Mouse (Mus musculus) megakaryocyte, embryonic 14.5 days (primary cell): ENCODE measurements around the gene Hils1. TPM values are rescaled to one million over a fixed set of nuclear protein-coding genes. Genes with fewer than 3 reads are reported as not detected.

Experiments used
- H3K27me3 ChIP-seq: replicated peaks from 2 replicates; pipeline ENCODE3; 2012; ENCODE audit warnings: inconsistent platforms
- H3K36me3 ChIP-seq: replicated peaks from 2 replicates; pipeline ENCODE3; 2012; ENCODE audit warnings: low read length, inconsistent platforms, mixed read lengths
- H3K4me1 ChIP-seq: 2 replicates; pipeline ENCODE4 v1.6.1; 2012; ENCODE audit warnings: inconsistent platforms
- H3K4me3 ChIP-seq: replicated peaks from 2 replicates; pipeline ENCODE3; 2012; ENCODE audit warnings: moderate library complexity, mild to moderate bottlenecking, inconsistent platforms
- H3K9me3 ChIP-seq: 2 replicates; pipeline ENCODE4 v1.6.1; 2012; ENCODE audit warnings: inconsistent platforms
- FLI1 ChIP-seq: IDR thresholded peaks from 2 replicates; pipeline ENCODE4 v1.6.1; 2012; ENCODE audit warnings: low read length, inconsistent platforms, mixed read lengths
- GATA1 ChIP-seq: IDR thresholded peaks from 3 replicates; pipeline ENCODE4 v1.6.1; 2012; ENCODE audit warnings: mixed read lengths, low read length, inconsistent platforms, borderline replicate concordance
- polyA plus RNA-seq: library from polyadenylated mRNA; stranded (reverse); fragments of >175 nt; gene quantifications from 2 replicates; pipeline ENCODE4 v1.2.3, GENCODE M21; 2012; ENCODE audit warnings: low replicate concordance; ENCODE audit not compliant: insufficient read depth

Gene Hils1
- polyA plus RNA-seq, 1 experiment = not detected

- no peak for TF ChIP-seq GATA1
- TF ChIP-seq FLI1 = no peak
These were observed 25.6 kb downstream of the Hils1 start for GRCm38 (mm10) chr11:94992754-94993606.

GRCm38 (mm10) chr11:94994208-94994814, 26.9 kb downstream of the Hils1 start:
- TF ChIP-seq FLI1 (no peak), GATA1 (no peak)
- Histone ChIP-seq H3K9me3 (no peaks in the 10 kb centered on the region), H3K4me1 (peaks cover 68% of the 10 kb centered on the region), H3K36me3 (peaks cover 71% of the 10 kb centered on the region), H3K27me3 (no peaks in the 10 kb centered on the region), H3K4me3 (peak overlapping the region; percentile 99)

More at GRCm38 (mm10) chr11:94992754-94993606, 25.6 kb downstream of the Hils1 start:
- no peaks in the 10 kb centered on the region for H3K9me3 ChIP-seq
- peaks cover 58% of the 10 kb centered on the region for H3K36me3 ChIP-seq
- H3K27me3 ChIP-seq = no peaks in the 10 kb centered on the region
- peaks cover 68% of the 10 kb centered on the region for H3K4me1 ChIP-seq
- peak overlapping the region; percentile 99 for H3K4me3 ChIP-seq

GRCm38 (mm10) chr11:94994947-94995772, 27.8 kb downstream of the Hils1 start:
- TF ChIP-seq GATA1 = no peak
- Histone ChIP-seq H3K36me3 (peaks cover 80% of the 10 kb centered on the region), H3K4me1 (peaks cover 73% of the 10 kb centered on the region)

GRCm38 (mm10) chr11:94996101-94996500, 28.7 kb downstream of the Hils1 start:
- no peaks in the 10 kb centered on the region for H3K27me3 ChIP-seq
- H3K4me1 ChIP-seq = peaks cover 82% of the 10 kb centered on the region
- TF ChIP-seq FLI1 (no peak), GATA1 (no peak)
- H3K9me3 ChIP-seq = no peaks in the 10 kb centered on the region
- peaks cover 89% of the 10 kb centered on the region for H3K36me3 ChIP-seq
- peak overlapping the region; percentile 99 for H3K4me3 ChIP-seq

More at GRCm38 (mm10) chr11:94994947-94995772, 27.8 kb downstream of the Hils1 start:
- Histone ChIP-seq H3K4me3 (peak overlapping the region; percentile 99), H3K9me3 (no peaks in the 10 kb centered on the region), H3K27me3 (no peaks in the 10 kb centered on the region)

GRCm38 (mm10) chr11:94996984-94997383, 29.6 kb downstream of the Hils1 start:
- Histone ChIP-seq H3K36me3 (peaks cover 98% of the 10 kb centered on the region), H3K9me3 (no peaks in the 10 kb centered on the region), H3K4me3 (peak overlapping the region; percentile 99), H3K27me3 (no peaks in the 10 kb centered on the region), H3K4me1 (peaks cover 91% of the 10 kb centered on the region)
- no peak for TF ChIP-seq FLI1
- no peak for TF ChIP-seq GATA1

DNA sequence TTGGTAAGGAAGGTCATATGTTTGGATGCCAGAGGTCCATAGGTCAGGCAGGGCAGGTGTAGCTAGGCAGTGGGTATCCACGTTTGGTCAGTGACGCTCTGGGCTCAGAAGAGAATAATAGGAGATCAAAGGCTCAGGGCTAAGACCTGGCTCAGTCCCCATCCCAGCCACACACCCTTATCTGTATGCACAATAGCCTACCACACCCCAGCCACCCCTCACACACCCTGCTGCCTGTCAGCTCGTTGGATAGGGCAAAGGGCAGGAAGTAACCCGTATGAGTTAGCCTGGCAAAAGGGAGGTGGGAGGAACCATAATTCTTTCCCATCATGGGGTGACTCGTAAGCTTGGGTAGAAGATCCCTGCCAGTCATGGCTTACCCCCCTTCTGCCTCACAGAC, 30.2 kb downstream of the Hils1 start:
- TF ChIP-seq GATA1 = 0 out of 3 replicates have a peak, but pooled peaks have one; percentile 14
- no peak for TF ChIP-seq FLI1
- no peaks in the 10 kb centered on the region for H3K27me3 ChIP-seq
- peaks cover 99% of the 10 kb centered on the region for H3K36me3 ChIP-seq
- no peaks in the 10 kb centered on the region for H3K9me3 ChIP-seq
- peak overlapping the region; percentile 60 for H3K4me3 ChIP-seq
- peaks cover 97% of the 10 kb centered on the region for H3K4me1 ChIP-seq

- peak overlapping the region; percentile 60 for H3K4me3 ChIP-seq
- H3K36me3 ChIP-seq = peaks cover 100% of the 10 kb centered on the region
- no peak for TF ChIP-seq FLI1
- no peak for TF ChIP-seq GATA1
- H3K9me3 ChIP-seq = no peaks in the 10 kb centered on the region
- H3K4me1 ChIP-seq = peaks cover 100% of the 10 kb centered on the region
- no peaks in the 10 kb centered on the region for H3K27me3 ChIP-seq
These were observed 30.7 kb downstream of the Hils1 start for GRCm38 (mm10) chr11:94998041-94998531.

- peak overlapping the region; percentile 85 for H3K4me3 ChIP-seq
- peaks cover 100% of the 10 kb centered on the region for H3K36me3 ChIP-seq
- peaks cover 100% of the 10 kb centered on the region for H3K4me1 ChIP-seq
- no peaks in the 10 kb centered on the region for H3K27me3 ChIP-seq
- H3K9me3 ChIP-seq = no peaks in the 10 kb centered on the region
- TF ChIP-seq GATA1 (no peak), FLI1 (no peak)
These were observed 32.7 kb downstream of the Hils1 start for GRCm38 (mm10) chr11:95000128-95000527.

- peaks cover 100% of the 10 kb centered on the region for H3K4me1 ChIP-seq
- TF ChIP-seq FLI1 (no peak), GATA1 (no peak)
- H3K27me3 ChIP-seq = no peaks in the 10 kb centered on the region
- no peaks in the 10 kb centered on the region for H3K9me3 ChIP-seq
- peaks cover 100% of the 10 kb centered on the region for H3K36me3 ChIP-seq
- peak overlapping the region; percentile 85 for H3K4me3 ChIP-seq
These were observed 33.2 kb downstream of the Hils1 start for GRCm38 (mm10) chr11:95000548-95000947.
